Mouse (Mus musculus): ENCODE results near the gene Pop4. TPM values are rescaled to one million over a fixed set of nuclear protein-coding genes. Genes with fewer than 3 reads are reported as not detected.

Gene Pop4
- polyA plus RNA-seq (2017; shearing (Covaris generic)), result 10 to 100 TPM; 22.7 to 34.6 TPM

DNA sequence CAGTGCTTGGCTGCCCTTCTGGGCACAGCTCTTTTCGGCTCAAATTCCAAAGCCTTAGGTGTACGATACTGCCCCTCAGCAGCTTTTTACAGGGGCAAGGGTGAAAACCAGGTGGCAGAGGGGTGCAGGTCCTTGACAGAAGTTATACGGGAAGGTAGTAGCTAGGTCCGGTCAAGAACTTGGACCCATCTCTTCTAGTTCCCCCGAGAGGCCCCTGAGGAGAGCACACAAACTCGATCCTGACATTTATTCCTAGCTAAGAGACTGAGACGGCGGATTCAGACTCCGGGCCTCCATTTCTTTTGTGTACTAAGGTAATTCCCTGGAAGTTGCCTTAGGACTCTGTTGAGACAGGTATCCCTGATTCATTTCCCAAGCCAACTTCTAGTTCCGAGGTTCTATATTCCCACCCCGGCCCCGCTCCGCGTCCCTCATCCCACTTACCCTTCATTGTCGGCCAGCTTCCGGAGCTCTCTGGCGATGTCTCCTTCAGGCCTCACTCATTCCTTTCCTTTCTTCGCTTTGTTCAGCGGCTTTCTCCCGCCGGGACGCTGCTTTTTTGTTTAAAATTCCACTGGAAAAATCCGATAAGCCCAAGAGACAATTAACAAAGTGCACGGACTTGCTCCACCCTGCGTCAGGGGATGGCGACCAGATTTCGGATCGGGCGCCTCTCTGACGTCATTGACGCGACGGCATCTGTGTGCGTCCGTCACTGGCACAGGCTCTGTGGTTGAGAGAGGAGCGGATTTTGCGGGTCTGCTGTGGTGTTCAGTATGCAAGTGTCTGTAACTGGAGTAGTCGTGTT is at the start of gene Pop4:
Gene Pop4, minus strand, starts transcription at position 721 of the 808 bp plus-strand sequence.

DNA sequence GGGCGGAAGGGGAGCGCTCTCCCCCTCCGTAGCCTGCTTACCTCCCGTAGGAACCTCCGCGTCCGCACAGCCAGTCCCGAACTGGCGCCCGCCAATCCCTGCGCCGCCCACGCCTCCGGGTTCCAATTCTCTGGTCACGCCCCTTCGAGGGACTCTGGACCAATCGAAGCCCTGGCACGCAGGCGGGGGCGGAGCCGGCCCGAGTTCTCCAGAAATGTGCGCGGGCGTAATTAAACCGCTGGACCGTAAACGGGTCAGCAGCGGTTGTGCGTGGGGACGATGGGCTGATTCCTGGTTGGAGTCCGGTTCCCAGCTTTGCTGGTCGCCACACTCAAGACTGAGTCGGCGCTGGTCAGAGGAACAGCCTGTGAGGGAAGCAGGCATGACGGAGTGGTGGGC is 43.3 kb downstream of the Pop4 start, which contains the start of gene Plekhf1:
Gene Plekhf1, minus strand, starts transcription at position 117 of the 399 bp plus-strand sequence.

Other genes starting within 250 kb of the Pop4 start
- 10 to 100 TPM; 68.6 to 79.2 TPM for gene Uri1, start 247.9 kb downstream of the Pop4 start, polyA plus RNA-seq (2017; shearing (Covaris generic))
- 1 to 10 TPM; 7.4 TPM for gene Ccne1, start 163.9 kb downstream of the Pop4 start, polyA plus RNA-seq (2017; shearing (Covaris generic))
- gene 1600014C10Rik, start 88.2 kb downstream of the Pop4 start, polyA plus RNA-seq (2017; shearing (Covaris generic)), result 100 to 1,000 TPM; 100 to 130 TPM
- gene Plekhf1, start 43.4 kb downstream of the Pop4 start, polyA plus RNA-seq (2017; shearing (Covaris generic)), result under 1 TPM; 0.02 to 0.20 TPM